Comparison of ENCODE assay signal across 9 mouse cellular contexts in genomic region chr10:99678096-99678495, GRCm38 (mm10).
DNase-seq lines count a peak whose midpoint lies in the region.
"Had no signal": no experiment of that assay in that cellular context is flagged by ENCODE, and none has a peak within 500 bp of the region (broad histone marks: within the 10 kb centered on the region; RNA-seq: fewer than 3 reads in every experiment).

No protein-coding gene starts in this region.

- intact Hi-C loops in left cerebral cortex, postnatal 4 days (cut with DNase I): no loop called here

- peak; percentile 8 for DNase-seq in left cerebral cortex, adult 11 months (ENCODE audit: low spot score)
- DNase-seq in left cerebral cortex, postnatal 4 days: no peak
- DNase-seq in frontal cortex, postnatal 10 days (ENCODE audit: low spot score in 2 of 2): peak; percentile 18 to 27
- peak; percentile 34 for DNase-seq in layer of hippocampus, postnatal 36 days
- DNase-seq in right cerebral cortex, postnatal 4 days: peak; percentile 28
- no peak for DNase-seq in gastrocnemius, postnatal 4 days (ENCODE audit: low spot score in 2 of 2)
- no peak for DNase-seq in thymus, postnatal 0 days (ENCODE audit: low spot score)
- DNase-seq: heart, adult 2 months; lung, embryonic 14.5 days had no signal

Comparison
In these comparisons a context has a peak if more than half of its experiments do, and no peak if none do; other contexts are left out.
1. DNase-seq: peak in left cerebral cortex, adult 11 months (single experiment), frontal cortex, postnatal 10 days (2 of 2), layer of hippocampus, postnatal 36 days (2 of 2) and right cerebral cortex, postnatal 4 days (single experiment); none in left cerebral cortex, postnatal 4 days (single experiment), gastrocnemius, postnatal 4 days (0 of 2) and thymus, postnatal 0 days (single experiment).